8 mouse cellular contexts compared by ENCODE assay signal in the genomic region with DNA sequence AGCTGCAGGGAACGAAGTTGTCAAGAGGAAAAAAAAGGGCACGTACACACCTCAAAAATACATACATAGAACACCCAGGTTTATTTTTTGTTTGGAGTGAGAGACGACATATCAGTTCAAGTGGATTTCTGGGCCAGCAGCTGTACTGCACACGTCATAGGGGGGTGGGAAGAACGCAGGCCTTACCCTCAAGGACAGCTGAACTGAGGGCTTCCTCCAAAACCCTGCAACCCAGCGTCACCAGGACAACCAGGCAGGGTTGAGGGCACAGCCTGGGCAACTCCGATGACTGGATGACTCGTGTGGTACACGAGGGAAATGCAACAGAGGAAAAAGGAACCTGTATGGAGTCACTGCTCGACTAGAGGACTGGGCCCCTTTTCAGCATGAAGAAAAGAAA. TPM values are rescaled to one million over a fixed set of nuclear protein-coding genes. Genes with fewer than 3 reads are reported as not detected.
DNase-seq lines count a peak whose midpoint lies in the region; ATAC-seq lines count a peak whose summit lies in the region.

No protein-coding gene starts in this region.

- H3K4me1 ChIP-seq in neural tube, embryonic 11.5 days (ENCODE audit: control insufficient read depth, insufficient read depth, low read length) = peaks cover 81% of the 10 kb centered on the region
- peaks cover 77% of the 10 kb centered on the region for H3K4me1 ChIP-seq in neural tube, embryonic 15.5 days
- peaks cover 62% of the 10 kb centered on the region for H3K4me1 ChIP-seq in forebrain, embryonic 11.5 days (replicated peaks; ENCODE audit: control insufficient read depth, insufficient read depth, low read length)
- H3K4me1 ChIP-seq in intestine, embryonic 15.5 days (replicated peaks) = peaks cover 66% of the 10 kb centered on the region

- peak overlapping the region; percentile 62; the same call in 1 of the 2 replicates for H3K27ac ChIP-seq in neural tube, embryonic 11.5 days (ENCODE audit: low read depth, low read length)
- no peak overlapping the region for H3K27ac ChIP-seq in neural tube, embryonic 15.5 days (replicated peaks)
- no peak overlapping the region for H3K27ac ChIP-seq in forebrain, embryonic 11.5 days (ENCODE audit: low read depth, low read length)
- H3K27ac ChIP-seq in intestine, embryonic 15.5 days = no peak overlapping the region

- no peaks in the 10 kb centered on the region for H3K27me3 ChIP-seq in neural tube, embryonic 11.5 days (ENCODE audit: control insufficient read depth, insufficient read depth, low read length)
- no peaks in the 10 kb centered on the region for H3K27me3 ChIP-seq in neural tube, embryonic 15.5 days (replicated peaks)
- no peaks in the 10 kb centered on the region for H3K27me3 ChIP-seq in forebrain, embryonic 11.5 days (ENCODE audit: control insufficient read depth, insufficient read depth, low read length)
- no peaks in the 10 kb centered on the region for H3K27me3 ChIP-seq in intestine, embryonic 15.5 days (replicated peaks)

- H3K36me3 ChIP-seq in neural tube, embryonic 11.5 days (ENCODE audit: control insufficient read depth, insufficient read depth, low read length) = peaks cover under 1% of the 10 kb centered on the region; the same call in 1 of the 2 replicates
- H3K36me3 ChIP-seq in neural tube, embryonic 15.5 days = no peaks in the 10 kb centered on the region
- no peaks in the 10 kb centered on the region; the same call in 1 of the 2 replicates for H3K36me3 ChIP-seq in forebrain, embryonic 11.5 days (ENCODE audit: control insufficient read depth, insufficient read depth, low read length)
- H3K36me3 ChIP-seq in intestine, embryonic 15.5 days = no peaks in the 10 kb centered on the region

- H3K4me3 ChIP-seq in neural tube, embryonic 11.5 days (ENCODE audit: low read depth, low read length) = no peak overlapping the region
- H3K4me3 ChIP-seq in neural tube, embryonic 15.5 days (replicated peaks) = no peak overlapping the region
- no peak overlapping the region for H3K4me3 ChIP-seq in forebrain, embryonic 11.5 days (ENCODE audit: low read depth, low read length)
- H3K4me3 ChIP-seq in intestine, embryonic 15.5 days (replicated peaks) = no peak overlapping the region

- DNase-seq in neural tube, embryonic 11.5 days (ENCODE audit: low spot score) = peak; percentile 62
- DNase-seq in forebrain, embryonic 11.5 days (ENCODE audit: low spot score) = no peak
- peak; percentile 87 for DNase-seq in thymus, postnatal 0 days (ENCODE audit: low spot score)
- DNase-seq in cerebellum, postnatal 4 days (ENCODE audit: low spot score in 2 of 2) = no peak
- no peak for DNase-seq in cerebellum, adult 9-10 months
- DNase-seq in right cerebral cortex, adult 2 months (ENCODE audit: low spot score in 2 of 2) = no peak

- no peak overlapping the region for H3K4me2 ChIP-seq in neural tube, embryonic 11.5 days (ENCODE audit: low read depth)
- no peak overlapping the region for H3K4me2 ChIP-seq in neural tube, embryonic 15.5 days
- H3K4me2 ChIP-seq in forebrain, embryonic 11.5 days (ENCODE audit: low read depth, low read length, severe bottlenecking) = no peak overlapping the region
- no peak overlapping the region for H3K4me2 ChIP-seq in intestine, embryonic 15.5 days (replicated peaks)

- no peak overlapping the region for H3K9ac ChIP-seq in neural tube, embryonic 11.5 days (ENCODE audit: low read length)
- no peak overlapping the region for H3K9ac ChIP-seq in neural tube, embryonic 15.5 days (replicated peaks)
- no peak overlapping the region for H3K9ac ChIP-seq in forebrain, embryonic 11.5 days (ENCODE audit: low read length)
- no peak overlapping the region for H3K9ac ChIP-seq in intestine, embryonic 15.5 days

- 29% methylated on average over 9 of the region's 10 CpGs for whole genome bisulfite sequencing in neural tube, embryonic 11.5 days
- 29% methylated on average over 7 of the region's 10 CpGs for WGBS in neural tube, embryonic 15.5 days
- 31% methylated on average over 9 of the region's 10 CpGs for WGBS in forebrain, embryonic 11.5 days
- WGBS in intestine, embryonic 15.5 days = 22% methylated on average over 10 of the region's 10 CpGs

- peak; percentile 32; the same call in 1 of the 2 replicates for ATAC-seq in neural tube, embryonic 11.5 days (ENCODE audit: insufficient read depth, low FRiP score, low TSS enrichment)
- no peak for ATAC-seq in neural tube, embryonic 15.5 days (ENCODE audit: low FRiP score)
- ATAC-seq in forebrain, embryonic 11.5 days (replicated peaks; ENCODE audit: low FRiP score) = peak; percentile 56; the same call in 1 of the 2 replicates
- 0 out of 2 replicates have a peak, but pooled peaks have one; percentile 21 for ATAC-seq in intestine, embryonic 15.5 days

- H3K9me3 ChIP-seq in neural tube, embryonic 11.5 days (ENCODE audit: control insufficient read depth, low read length) = no peaks in the 10 kb centered on the region
- no peaks in the 10 kb centered on the region for H3K9me3 ChIP-seq in neural tube, embryonic 15.5 days (replicated peaks)
- no peaks in the 10 kb centered on the region for H3K9me3 ChIP-seq in forebrain, embryonic 11.5 days (ENCODE audit: control insufficient read depth, low read length)
- H3K9me3 ChIP-seq in intestine, embryonic 15.5 days = no peaks in the 10 kb centered on the region

RNA-seq across cellular contexts. Expression of gene Msi2, which starts 25.9 kb away (rescaled TPM):
- polyA plus RNA-seq in neural tube, embryonic 11.5 days (2014; fragmentation: Nextera tagmentation; extraction: Ambion mirVana) = 19.7 and 20.6 TPM in 2 replicates
- 17.3 and 20.7 TPM in 2 replicates for polyA plus RNA-seq in neural tube, embryonic 15.5 days (2015; fragmentation: Nextera tagmentation; extraction: Ambion mirVana)
- 23.9 and 26.2 TPM in 2 replicates for polyA plus RNA-seq in forebrain, embryonic 11.5 days (2014; fragmentation: Nextera tagmentation; extraction: Ambion mirVana)
- polyA plus RNA-seq in intestine, embryonic 15.5 days (2015; fragmentation: Nextera tagmentation; extraction: Ambion mirVana) = 10.9 and 11.1 TPM in 2 replicates
- polyA plus RNA-seq in thymus, postnatal 0 days (2015; fragmentation: Nextera tagmentation; extraction: Ambion mirVana) = 13.5 and 23.0 TPM in 2 replicates

Comparison
In these comparisons a context has a peak if more than half of its experiments do, and no peak if none do; other contexts are left out.
1. DNase-seq: peak in neural tube, embryonic 11.5 days (single experiment) and thymus, postnatal 0 days (single experiment); none in forebrain, embryonic 11.5 days (single experiment), cerebellum, postnatal 4 days (0 of 2), cerebellum, adult 9-10 months (single experiment) and right cerebral cortex, adult 2 months (0 of 2).